Mouse (Mus musculus) liver, adult 2 months (tissue): ENCODE results near the gene Gm11639.

Experiments used
- CTCF ChIP-seq: fragments of 200-500 bp; IDR thresholded peaks from 2 replicates; pipeline ENCODE4 v1.5.1; 2011; ENCODE audit warnings: low read depth, low read length, control low read depth
- POLR2A ChIP-seq: fragments of 200-500 bp; IDR thresholded peaks from 2 replicates; pipeline ENCODE4 v1.6.1; 2011; ENCODE audit warnings: low read length, control low read depth; ENCODE audit not compliant: insufficient read depth; ENCODE audit errors: extremely low read depth

- 0 out of 2 replicates have a peak, but pooled peaks have one; percentile 3 for TF ChIP-seq CTCF
- no peak for TF ChIP-seq POLR2A
Measured at GRCm38 (mm10) chr11:105021071-105021470, 335.6 kb downstream of the Gm11639 start.
